Mouse (Mus musculus) liver, adult 2 months (tissue): ENCODE data around the gene Dcaf10.

Source experiments
- CTCF ChIP-seq: fragments of 200-500 bp; IDR thresholded peaks from 2 replicates; pipeline ENCODE4 v1.5.1; 2011; ENCODE audit warnings: low read depth, low read length, control low read depth
- POLR2A ChIP-seq: fragments of 200-500 bp; IDR thresholded peaks from 2 replicates; pipeline ENCODE4 v1.6.1; 2011; ENCODE audit warnings: low read length, control low read depth; ENCODE audit not compliant: insufficient read depth; ENCODE audit errors: extremely low read depth

GRCm38 (mm10) chr4:45420733-45421132 lies 78.8 kb downstream of the Dcaf10 start:
- TF ChIP-seq POLR2A (no peak), CTCF (no peak)
